Mouse (Mus musculus) olfactory bulb, adult 2 months (tissue): Measurements from ENCODE around the gene Grap2.

Source experiments
- CTCF ChIP-seq: fragments of 200-500 bp; IDR thresholded peaks from 2 replicates; pipeline ENCODE4 v1.5.1; 2012; ENCODE audit warnings: low read depth, mild to moderate bottlenecking, low read length, moderate library complexity; ENCODE audit not compliant: insufficient read depth
- POLR2A ChIP-seq: fragments of 200-500 bp; IDR thresholded peaks from 2 replicates; pipeline ENCODE4 v1.6.1; 2012; ENCODE audit warnings: mild to moderate bottlenecking, low read depth, low read length, moderate library complexity; ENCODE audit not compliant: insufficient read depth

- no peak for TF ChIP-seq CTCF
- TF ChIP-seq POLR2A = no peak
Observed at GRCm38 (mm10) chr15:80575817-80576370, 3.5 kb downstream of the Grap2 start.
